Mouse (Mus musculus): Measurements from ENCODE around the gene Olfr1131.

- no peak for TF ChIP-seq POLR2A (IDR thresholded peaks at IDR 0.05; ENCODE audit: borderline replicate concordance, insufficient read depth, low read length)
- TF ChIP-seq CTCF (IDR thresholded peaks at IDR 0.05; ENCODE audit: borderline replicate concordance, insufficient read depth, low read depth, low read length) = no peak
These were observed 31.5 kb downstream of the Olfr1131 start, which contains the start of gene Olfr1134 for GRCm38 (mm10) chr2:87658360-87658759.
